In the genomic region with DNA sequence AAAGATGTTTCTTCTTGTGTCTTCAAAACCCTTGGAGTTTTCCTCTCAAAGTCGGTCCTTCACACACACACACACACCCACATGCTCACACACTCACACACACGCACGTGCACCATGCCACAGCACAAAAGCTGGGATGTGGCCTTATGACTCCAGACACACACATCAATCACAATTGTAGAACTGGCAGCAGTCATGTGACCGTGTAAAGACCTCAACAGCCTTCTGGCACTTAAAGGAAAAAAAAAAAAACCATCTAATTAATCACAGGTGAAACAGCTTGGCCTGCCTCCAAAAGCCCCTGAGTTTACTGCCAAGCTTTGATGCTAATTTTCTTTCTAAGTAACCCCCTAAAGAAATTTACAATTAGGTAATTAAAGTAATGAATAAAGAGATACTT, we compare ENCODE assay signal across 16 mouse cellular contexts.
DNase-seq lines count a peak whose midpoint lies in the region; ATAC-seq lines count a peak whose summit lies in the region.
"Had no signal": no experiment of that assay in that cellular context is flagged by ENCODE, and none has a peak within 500 bp of the region (broad histone marks: within the 10 kb centered on the region; RNA-seq: fewer than 3 reads in every experiment).

No protein-coding gene starts in this region.

- DNase-seq in midbrain, embryonic 14.5 days, result peak; percentile 51
- DNase-seq in midbrain, embryonic 10.5 days (ENCODE audit: low spot score), result no peak
- no peak for DNase-seq in cerebellum, adult 8-10 months
- DNase-seq: adrenal gland, postnatal 14 days; heart, postnatal 10 days; kidney, postnatal 10 days; liver, embryonic 13.5 days; right cerebral cortex, adult 18-20 months; thymus, postnatal 14 days had no signal

- H3K4me2 ChIP-seq in midbrain, embryonic 14.5 days (ENCODE audit: low read length), result no peak overlapping the region
- no peak overlapping the region for H3K4me2 ChIP-seq in embryonic facial prominence, embryonic 13.5 days
- no peak overlapping the region for H3K4me2 ChIP-seq in forebrain, embryonic 15.5 days (replicated peaks)
- H3K4me2 ChIP-seq in limb, embryonic 13.5 days (replicated peaks), result peak overlapping the region; percentile 19
- H3K4me2 ChIP-seq: liver, embryonic 13.5 days had no signal

- H3K9me3 ChIP-seq in midbrain, embryonic 14.5 days (ENCODE audit: control insufficient read depth, low read length), result no peaks in the 10 kb centered on the region
- no peaks in the 10 kb centered on the region for H3K9me3 ChIP-seq in midbrain, embryonic 10.5 days (replicated peaks)
- no peaks in the 10 kb centered on the region for H3K9me3 ChIP-seq in embryonic facial prominence, embryonic 13.5 days
- H3K9me3 ChIP-seq in forebrain, embryonic 15.5 days, result no peaks in the 10 kb centered on the region; the same call in 1 of the 2 replicates
- H3K9me3 ChIP-seq in limb, embryonic 13.5 days, result no peaks in the 10 kb centered on the region

- 66% methylated on average over 4 of the region's 4 CpGs for WGBS in midbrain, embryonic 14.5 days
- 78% methylated on average over 4 of the region's 4 CpGs for WGBS in midbrain, embryonic 10.5 days
- 18% methylated on average over 4 of the region's 4 CpGs for WGBS in embryonic facial prominence, embryonic 13.5 days
- 18% methylated on average over 4 of the region's 4 CpGs for WGBS in forebrain, embryonic 15.5 days
- WGBS in limb, embryonic 13.5 days, result 7% methylated on average over 4 of the region's 4 CpGs

- H3K4me1 ChIP-seq in midbrain, embryonic 14.5 days (ENCODE audit: control insufficient read depth, insufficient read depth, low read length), result peaks cover 21% of the 10 kb centered on the region
- H3K4me1 ChIP-seq in midbrain, embryonic 10.5 days, result peaks cover 27% of the 10 kb centered on the region
- H3K4me1 ChIP-seq in embryonic facial prominence, embryonic 13.5 days, result peaks cover 47% of the 10 kb centered on the region
- H3K4me1 ChIP-seq in forebrain, embryonic 15.5 days, result peaks cover 54% of the 10 kb centered on the region
- H3K4me1 ChIP-seq in limb, embryonic 13.5 days, result peaks cover 55% of the 10 kb centered on the region
- H3K4me1 ChIP-seq: liver, embryonic 13.5 days had no signal

- H3K9ac ChIP-seq in midbrain, embryonic 14.5 days (replicated peaks; ENCODE audit: low read length), result no peak overlapping the region
- H3K9ac ChIP-seq in embryonic facial prominence, embryonic 13.5 days, result no peak overlapping the region
- H3K9ac ChIP-seq in forebrain, embryonic 15.5 days (replicated peaks), result no peak overlapping the region
- no peak overlapping the region for H3K9ac ChIP-seq in limb, embryonic 13.5 days
- H3K9ac ChIP-seq: liver, embryonic 13.5 days had no signal

- H3K36me3 ChIP-seq in midbrain, embryonic 14.5 days (ENCODE audit: control insufficient read depth, insufficient read depth, low read length), result no peaks in the 10 kb centered on the region
- H3K36me3 ChIP-seq in midbrain, embryonic 10.5 days, result no peaks in the 10 kb centered on the region
- no peaks in the 10 kb centered on the region for H3K36me3 ChIP-seq in embryonic facial prominence, embryonic 13.5 days
- H3K36me3 ChIP-seq in forebrain, embryonic 15.5 days, result no peaks in the 10 kb centered on the region
- no peaks in the 10 kb centered on the region for H3K36me3 ChIP-seq in limb, embryonic 13.5 days
- H3K36me3 ChIP-seq: liver, embryonic 13.5 days had no signal

- H3K27ac ChIP-seq in midbrain, embryonic 14.5 days (replicated peaks; ENCODE audit: low read depth, low read length), result no peak overlapping the region
- H3K27ac ChIP-seq in midbrain, embryonic 10.5 days (replicated peaks), result no peak overlapping the region
- peak overlapping the region; percentile 51; the same call in 1 of the 2 replicates for H3K27ac ChIP-seq in embryonic facial prominence, embryonic 13.5 days
- peak overlapping the region; percentile 31; the same call in 1 of the 2 replicates for H3K27ac ChIP-seq in forebrain, embryonic 15.5 days (replicated peaks)
- peak overlapping the region; percentile 65; the same call in 1 of the 2 replicates for H3K27ac ChIP-seq in limb, embryonic 13.5 days
- H3K27ac ChIP-seq: liver, embryonic 13.5 days had no signal

- no peak for ATAC-seq in midbrain, embryonic 14.5 days (ENCODE audit: low FRiP score, low TSS enrichment)
- ATAC-seq in embryonic facial prominence, embryonic 13.5 days (ENCODE audit: insufficient number of reproducible peaks, insufficient read depth, low FRiP score, low TSS enrichment, low read depth), result no peak
- no peak for ATAC-seq in forebrain, embryonic 15.5 days (replicated peaks)
- no peak; the same call in 1 of the 2 replicates for ATAC-seq in limb, embryonic 13.5 days (ENCODE audit: low FRiP score, low read depth)
- ATAC-seq in activated CD4-positive, CD25-positive, alpha-beta regulatory T cell, adult 4 months, result no peak
- ATAC-seq: CD4-positive, CD25-positive, alpha-beta regulatory T cell, adult 4 months; intestine, embryonic 16.5 days; lung, postnatal 0 days had no signal

- H3K4me3 ChIP-seq in midbrain, embryonic 14.5 days (replicated peaks; ENCODE audit: low read depth, low read length), result no peak overlapping the region
- no peak overlapping the region for H3K4me3 ChIP-seq in midbrain, embryonic 10.5 days
- no peak overlapping the region for H3K4me3 ChIP-seq in embryonic facial prominence, embryonic 13.5 days
- no peak overlapping the region for H3K4me3 ChIP-seq in forebrain, embryonic 15.5 days
- H3K4me3 ChIP-seq in limb, embryonic 13.5 days, result no peak overlapping the region
- H3K4me3 ChIP-seq: liver, embryonic 13.5 days had no signal

- no peaks in the 10 kb centered on the region for H3K27me3 ChIP-seq in midbrain, embryonic 14.5 days (ENCODE audit: control insufficient read depth, insufficient read depth, low read length)
- H3K27me3 ChIP-seq in midbrain, embryonic 10.5 days (ENCODE audit: low read depth, poor library complexity, severe bottlenecking), result 0 out of 2 replicates have a peak, but pooled peaks cover 6% of the 10 kb centered on the region
- 0 out of 2 replicates have a peak, but pooled peaks cover 3% of the 10 kb centered on the region for H3K27me3 ChIP-seq in embryonic facial prominence, embryonic 13.5 days
- no peaks in the 10 kb centered on the region for H3K27me3 ChIP-seq in forebrain, embryonic 15.5 days
- peaks cover 6% of the 10 kb centered on the region; the same call in 1 of the 2 replicates for H3K27me3 ChIP-seq in limb, embryonic 13.5 days
- H3K27me3 ChIP-seq: liver, embryonic 13.5 days had no signal

Comparison
In these comparisons a context has a peak if more than half of its experiments do, and no peak if none do; other contexts are left out.
1. H3K27ac ChIP-seq: peak in embryonic facial prominence, embryonic 13.5 days (single experiment), forebrain, embryonic 15.5 days (single experiment) and limb, embryonic 13.5 days (single experiment); none in midbrain, embryonic 14.5 days (single experiment) and midbrain, embryonic 10.5 days (single experiment).